Mouse (Mus musculus) liver, adult (tissue): Measurements from ENCODE around the gene Coro1b.

Source experiments
- GATA4 ChIP-seq: IDR thresholded peaks from 2 replicates; pipeline ENCODE4 v1.6.1; 2014; ENCODE audit warnings: mild to moderate bottlenecking, low read length; ENCODE audit not compliant: insufficient replicate concordance

The Coro1b gene

GRCm38 (mm10) chr19:4114551-4114950 is 33.9 kb upstream of the Coro1b start:
- no peak for TF ChIP-seq GATA4

- no peak for TF ChIP-seq GATA4
These were observed 33.3 kb upstream of the Coro1b start for GRCm38 (mm10) chr19:4115144-4115543.

- TF ChIP-seq GATA4, result no peak
These were observed 32.6 kb upstream of the Coro1b start for GRCm38 (mm10) chr19:4115816-4116215.

GRCm38 (mm10) chr19:4117006-4117405 is 31.4 kb upstream of the Coro1b start:
- no peak for TF ChIP-seq GATA4

- TF ChIP-seq GATA4, result no peak
These were observed 30.1 kb upstream of the Coro1b start for GRCm38 (mm10) chr19:4118350-4118749.

GRCm38 (mm10) chr19:4119716-4120487 is 28.5 kb upstream of the Coro1b start:
- no peak for TF ChIP-seq GATA4

- no peak for TF ChIP-seq GATA4
These were observed 27.9 kb upstream of the Coro1b start for GRCm38 (mm10) chr19:4120496-4120895.

- no peak; the same call in 1 of the 2 replicates for TF ChIP-seq GATA4
These were observed 27.2 kb upstream of the Coro1b start for GRCm38 (mm10) chr19:4121097-4121805.

- TF ChIP-seq GATA4, result no peak
These were observed 25.7 kb upstream of the Coro1b start for GRCm38 (mm10) chr19:4122411-4123370.

GRCm38 (mm10) chr19:4124432-4124831 is 24.0 kb upstream of the Coro1b start:
- no peak for TF ChIP-seq GATA4

- TF ChIP-seq GATA4, result no peak; the same call in 1 of the 2 replicates
These were observed 22.4 kb upstream of the Coro1b start, which contains the start of gene Aip for GRCm38 (mm10) chr19:4125741-4126696. Aip (minus strand) TSS chr19:4125858.

- TF ChIP-seq GATA4, result no peak
These were observed 21.5 kb upstream of the Coro1b start for GRCm38 (mm10) chr19:4126759-4127495.

GRCm38 (mm10) chr19:4129462-4129861 is 19.0 kb upstream of the Coro1b start:
- TF ChIP-seq GATA4, result no peak
